Mouse (Mus musculus) lung, postnatal 0 days (tissue): Measurements from ENCODE around the gene Lhfp. TPM values are rescaled to one million over a fixed set of nuclear protein-coding genes. Genes with fewer than 3 reads are reported as not detected.

ENCODE experiments used
- ATAC-seq: fragments of 200-750 bp; cut with Nextera tagmentation; 2 replicates; pipeline ENCODE4 v1.8.0; 2017; ENCODE audit warnings: moderate library complexity
- DNase-seq: peaks from one replicate; pipeline ENCODE4 v3.0.0-alpha.2; 2016; ENCODE audit warnings: low spot score
- H3K27ac ChIP-seq: fragments of 300-500 bp; sonication (generic); 2 replicates; pipeline ENCODE4 v1.5.1; 2014; ENCODE audit warnings: antibody characterized with exemption, mild to moderate bottlenecking, low read length, mixed read lengths
- H3K27me3 ChIP-seq: fragments of 300-500 bp; sonication (generic); replicated peaks from 2 replicates; pipeline ENCODE4 v1.6.1; 2014; ENCODE audit warnings: low read length, mixed read lengths; ENCODE audit not compliant: insufficient read depth
- H3K36me3 ChIP-seq: fragments of 300-500 bp; sonication (generic); 2 replicates; pipeline ENCODE4 v1.6.1; 2014; ENCODE audit warnings: low read length, mixed read lengths; ENCODE audit not compliant: insufficient read depth
- H3K4me1 ChIP-seq: fragments of 300-500 bp; sonication (generic); 2 replicates; pipeline ENCODE4 v1.6.1; 2014; ENCODE audit warnings: antibody characterized with exemption, low read depth, low read length, mixed read lengths; ENCODE audit not compliant: insufficient read depth
- H3K4me2 ChIP-seq: fragments of 300-500 bp; sonication (generic); replicated peaks from 2 replicates; pipeline ENCODE4 v1.6.1; 2014; ENCODE audit warnings: low read depth, mild to moderate bottlenecking, low read length, moderate library complexity, mixed read lengths
- H3K4me3 ChIP-seq: fragments of 300-500 bp; sonication (generic); 2 replicates; pipeline ENCODE4 v1.5.1; 2014; ENCODE audit warnings: low read depth, low read length
- H3K9ac ChIP-seq: fragments of 300-500 bp; sonication (generic); replicated peaks from 2 replicates; pipeline ENCODE4 v1.6.1; 2014; ENCODE audit warnings: low read depth, mild to moderate bottlenecking
- H3K9me3 ChIP-seq: fragments of 300-500 bp; sonication (generic); 2 replicates; pipeline ENCODE4 v1.6.1; 2016; ENCODE audit warnings: low read length, mixed read lengths
- CTCF ChIP-seq: IDR thresholded peaks from 2 replicates; pipeline ENCODE4 v1.5.1; 2016; ENCODE audit warnings: antibody characterized with exemption, mild to moderate bottlenecking
- EP300 ChIP-seq: IDR thresholded peaks from 2 replicates; pipeline ENCODE4 v1.6.1; 2016; ENCODE audit warnings: antibody characterized with exemption, mild to moderate bottlenecking, control low read depth
- WGBS: fragments of 180-500 bp; shearing (Covaris S2); extraction: QIAGEN DNeasy Blood & Tissue Kit; methylation state at CpG from one replicate; pipeline ENCODE4 v1.1.7; 2014; 5-methylcytosine and 5-hydroxymethylcytosine counted together
- polyA plus RNA-seq: library from polyadenylated mRNA; unstranded; fragments of >200 nt; fragmentation: Nextera tagmentation; extraction: Ambion mirVana; gene quantifications from 2 replicates; pipeline ENCODE4 v1.2.1, GENCODE M21; 2015

Gene Lhfp
- polyA plus RNA-seq, 1 experiment from 2014 or later: 178 TPM

DNA sequence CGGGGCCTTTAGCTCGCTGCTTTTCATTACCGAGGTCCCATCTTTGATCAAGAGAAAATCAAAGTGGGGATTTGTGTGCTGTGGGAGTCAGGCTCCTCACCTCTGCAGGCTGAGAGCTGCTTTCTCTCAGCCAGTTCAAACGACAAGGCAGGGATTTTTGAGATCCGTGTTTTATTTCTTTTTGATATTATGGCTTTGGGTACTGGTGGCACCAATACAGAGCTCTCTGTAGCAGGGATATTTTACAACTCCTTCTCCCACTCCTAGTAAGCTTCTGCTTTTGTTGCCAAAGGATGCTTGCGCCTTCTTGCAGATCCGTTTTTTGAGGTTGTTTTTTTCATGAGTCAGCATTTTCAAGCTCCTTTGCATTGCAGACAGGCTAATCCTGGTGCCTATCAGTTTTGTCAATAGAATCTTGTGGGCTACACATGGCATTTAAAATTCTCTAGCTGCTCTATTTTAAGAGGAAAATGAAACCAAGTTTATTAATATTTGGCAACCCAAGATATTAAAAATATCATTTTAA, 172.5 kb downstream of the Lhfp start:
- H3K9me3 ChIP-seq: no peaks in the 10 kb centered on the region
- WGBS: 69% methylated on average over 7 of the region's 7 CpGs
- H3K4me2 ChIP-seq: no peak overlapping the region
- H3K4me1 ChIP-seq: no peaks in the 10 kb centered on the region
- DNase-seq (no peak), ATAC-seq (no peak)
- H3K9ac ChIP-seq: no peak overlapping the region
- H3K27ac ChIP-seq: no peak overlapping the region
- no peak overlapping the region for H3K4me3 ChIP-seq
- TF ChIP-seq EP300 (no peak), CTCF (no peak)
- no peaks in the 10 kb centered on the region for H3K36me3 ChIP-seq
- no peaks in the 10 kb centered on the region for H3K27me3 ChIP-seq

DNA sequence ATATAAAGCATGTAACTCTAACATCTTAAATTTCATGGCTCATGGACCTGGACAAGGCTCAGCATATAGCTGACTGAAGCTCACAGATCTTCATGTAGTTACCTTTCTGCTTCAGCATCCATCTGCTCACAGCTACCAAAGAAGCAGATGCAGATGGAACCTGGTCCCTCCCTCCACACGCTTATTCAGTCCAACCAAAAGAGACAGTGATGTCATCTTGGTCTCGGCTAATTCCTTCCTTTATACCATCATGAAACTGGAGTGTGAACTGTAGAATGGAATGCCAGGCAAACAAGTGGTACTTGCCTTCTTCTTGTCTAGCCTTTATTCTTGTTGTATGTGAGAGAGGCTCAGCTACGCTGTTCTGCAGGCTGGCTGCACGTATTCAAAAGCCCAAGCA, 173.1 kb downstream of the Lhfp start:
- WGBS: 83% methylated on average over 4 of the region's 4 CpGs

DNA sequence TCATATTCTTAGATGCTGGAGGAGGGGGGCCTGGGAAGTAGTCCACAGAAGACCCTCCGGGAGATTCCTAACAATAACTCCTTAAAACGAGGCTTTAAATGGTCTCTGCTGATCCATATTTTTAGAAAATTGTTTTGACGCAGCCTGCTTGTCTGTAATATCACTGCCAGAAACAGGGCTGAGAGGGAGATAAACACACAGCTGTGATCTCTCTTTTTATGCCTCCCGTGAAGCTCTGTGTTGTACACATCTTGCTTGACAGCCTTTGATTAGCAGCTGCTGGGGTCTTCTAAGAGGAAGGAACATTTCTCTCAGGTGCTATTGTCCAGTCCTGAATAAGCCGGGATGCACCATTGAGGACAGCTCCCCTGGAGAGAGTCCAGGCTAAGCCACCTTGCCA, 176.4 kb downstream of the Lhfp start:
- 53% methylated on average over 5 of the region's 5 CpGs for WGBS
- Histone ChIP-seq H3K4me2 (no peak overlapping the region), H3K9ac (no peak overlapping the region), H3K9me3 (no peaks in the 10 kb centered on the region), H3K4me1 (no peaks in the 10 kb centered on the region; the same call in 1 of the 2 replicates), H3K4me3 (no peak overlapping the region), H3K27ac (no peak overlapping the region), H3K27me3 (no peaks in the 10 kb centered on the region), H3K36me3 (no peaks in the 10 kb centered on the region)
- ATAC-seq (no peak), DNase-seq (no peak)
- no peak for TF ChIP-seq EP300
- no peak for TF ChIP-seq CTCF

More for the DNA sequence above, 173.1 kb downstream of the Lhfp start:
- TF ChIP-seq CTCF (no peak), EP300 (no peak)
- DNase-seq (no peak), ATAC-seq (no peak)
- no peaks in the 10 kb centered on the region for H3K27me3 ChIP-seq
- H3K4me1 ChIP-seq: no peaks in the 10 kb centered on the region
- no peak overlapping the region for H3K9ac ChIP-seq
- H3K4me2 ChIP-seq: no peak overlapping the region
- H3K36me3 ChIP-seq: no peaks in the 10 kb centered on the region
- no peak overlapping the region for H3K27ac ChIP-seq
- H3K4me3 ChIP-seq: no peak overlapping the region
- H3K9me3 ChIP-seq: no peaks in the 10 kb centered on the region

DNA sequence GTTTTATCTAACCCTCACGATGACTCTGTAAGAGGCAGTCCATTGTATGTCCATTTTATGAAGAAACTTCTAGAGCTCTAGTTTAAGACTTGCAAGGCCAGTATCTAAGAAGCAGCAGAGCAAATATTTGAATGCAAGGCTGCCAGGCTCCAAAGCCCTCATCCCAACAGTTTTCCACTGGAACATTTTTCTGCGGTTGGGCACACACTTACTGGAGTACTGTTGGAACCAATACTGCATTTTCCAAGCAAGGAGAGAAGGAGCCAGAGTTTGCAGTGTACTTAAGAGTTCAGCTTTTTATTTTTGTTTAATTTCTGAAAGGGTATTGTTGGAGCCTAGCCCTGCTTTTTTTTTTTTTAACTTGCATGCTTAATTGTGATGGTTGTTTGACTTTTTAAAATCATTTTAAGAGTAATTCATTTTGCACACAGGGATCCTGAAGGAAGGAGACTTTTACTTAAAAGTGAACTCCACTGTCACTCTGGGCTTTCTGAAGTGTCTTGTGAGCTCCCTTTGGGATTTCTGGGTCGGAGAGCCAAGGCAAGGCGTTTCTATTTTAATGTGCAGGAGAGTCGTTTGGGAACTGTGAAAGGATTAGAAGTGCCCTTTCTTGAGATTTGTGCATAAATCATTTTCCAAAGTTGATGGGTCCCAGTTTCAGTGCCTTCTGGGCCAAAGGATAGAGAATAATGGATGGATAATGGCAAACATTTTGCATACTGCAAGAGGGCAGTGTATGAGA, 180.4 kb downstream of the Lhfp start:
- Histone ChIP-seq H3K9ac (no peak overlapping the region), H3K36me3 (no peaks in the 10 kb centered on the region), H3K27ac (0 out of 2 replicates have a peak overlapping the region, but pooled peaks have one; percentile 20), H3K27me3 (no peaks in the 10 kb centered on the region), H3K4me1 (peaks cover 7% of the 10 kb centered on the region; the same call in 1 of the 2 replicates), H3K4me3 (no peak overlapping the region), H3K9me3 (no peaks in the 10 kb centered on the region), H3K4me2 (no peak overlapping the region)
- TF ChIP-seq CTCF (no peak), EP300 (peak; percentile 75)
- 32% methylated on average over 5 of the region's 5 CpGs for WGBS
- peak; percentile 72 for ATAC-seq
- peak; percentile 65 for DNase-seq

DNA sequence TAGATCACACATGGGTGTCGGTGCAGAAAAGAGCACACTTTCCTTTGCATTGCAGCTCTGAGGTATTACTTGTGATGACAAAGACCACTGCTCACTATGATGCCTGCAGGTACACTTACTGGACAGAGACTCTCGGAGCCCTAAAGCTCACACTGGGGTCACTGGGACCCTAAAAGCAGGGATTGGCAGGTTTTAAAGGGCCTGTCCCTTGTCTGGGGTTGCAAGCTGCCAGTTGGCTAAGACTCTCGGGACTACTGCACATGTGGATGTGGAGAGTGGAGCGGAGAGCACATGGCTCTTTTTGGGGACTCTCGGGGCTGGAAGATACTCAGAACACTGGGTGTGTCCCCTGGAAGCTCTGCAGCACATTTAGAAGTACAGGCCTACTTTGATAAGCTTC, 182.8 kb downstream of the Lhfp start:
- WGBS: 87% methylated on average over 5 of the region's 5 CpGs
- Histone ChIP-seq H3K4me2 (no peak overlapping the region), H3K27ac (no peak overlapping the region), H3K27me3 (no peaks in the 10 kb centered on the region), H3K9ac (no peak overlapping the region), H3K4me3 (no peak overlapping the region), H3K9me3 (no peaks in the 10 kb centered on the region), H3K4me1 (peaks cover 7% of the 10 kb centered on the region; the same call in 1 of the 2 replicates), H3K36me3 (no peaks in the 10 kb centered on the region)
- TF ChIP-seq EP300: no peak
- TF ChIP-seq CTCF: no peak
- DNase-seq: no peak
- ATAC-seq: no peak

DNA sequence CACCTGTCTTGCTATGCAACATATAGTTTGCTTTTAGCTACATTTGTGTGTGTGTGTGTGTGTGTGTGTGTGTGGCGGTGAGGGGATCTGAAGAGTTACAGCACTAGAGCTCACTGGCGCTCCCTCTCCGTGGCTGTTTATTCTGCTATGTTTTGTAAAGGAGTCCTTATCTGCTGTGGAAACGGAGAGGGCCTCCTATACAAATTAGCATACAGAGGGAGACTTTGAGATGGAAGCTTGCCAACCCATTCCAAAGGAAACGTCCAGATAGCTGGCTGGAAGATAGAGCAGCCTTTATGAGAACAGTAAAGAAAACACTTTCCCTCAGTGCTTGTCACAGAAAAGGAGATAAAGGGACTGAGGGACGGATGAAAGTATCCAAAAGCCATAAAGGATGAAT, 184.4 kb downstream of the Lhfp start:
- 10% methylated on average over 6 of the region's 6 CpGs for WGBS
- Histone ChIP-seq H3K4me3 (no peak overlapping the region), H3K27me3 (no peaks in the 10 kb centered on the region), H3K4me2 (0 out of 2 replicates have a peak overlapping the region, but pooled peaks have one; percentile 1), H3K9me3 (no peaks in the 10 kb centered on the region), H3K36me3 (no peaks in the 10 kb centered on the region), H3K4me1 (peaks cover 7% of the 10 kb centered on the region; the same call in 1 of the 2 replicates), H3K9ac (no peak overlapping the region), H3K27ac (no peak overlapping the region)
- TF ChIP-seq CTCF (peak; percentile 40), EP300 (no peak)
- DNase-seq (peak; percentile 80), ATAC-seq (peak; percentile 76)
